Mouse (Mus musculus) adrenal gland, adult (tissue): ENCODE results near the gene Tshz2.
A peak's percentile ranks its signal among the peaks of the same experiment; 100 is the strongest.

Source experiments
- DNase-seq, 2 experiments: peaks; one replicate each; pipeline ENCODE4 v3.0.0; 2022 to 2023; ENCODE audit warnings: low spot score in 1 of 2; ENCODE audit not compliant: inconsistent age in 2 of 2

The Tshz2 gene

GRCm38 (mm10) chr2:169630070-169630469 is 2.7 kb upstream of the Tshz2 start:
- DNase-seq, result no peak

- peak; percentile 43 to 74 for DNase-seq
These were observed 877 bp downstream of the Tshz2 start for GRCm38 (mm10) chr2:169633491-169634289.

- peak in 1 of 2 experiments; percentile 64 for DNase-seq
These were observed 2.0 kb downstream of the Tshz2 start for GRCm38 (mm10) chr2:169634619-169635382.

- peak in 1 of 2 experiments; percentile 59 for DNase-seq
These were observed 2.6 kb downstream of the Tshz2 start for GRCm38 (mm10) chr2:169635428-169635827.

GRCm38 (mm10) chr2:169636414-169636813 is 3.6 kb downstream of the Tshz2 start:
- peak in 1 of 2 experiments; percentile 59 for DNase-seq

- no peak for DNase-seq
These were observed 8.7 kb downstream of the Tshz2 start for GRCm38 (mm10) chr2:169641547-169641946.

- no peak for DNase-seq
These were observed 9.6 kb downstream of the Tshz2 start for GRCm38 (mm10) chr2:169642420-169642819.

- DNase-seq, result no peak
These were observed 14.3 kb downstream of the Tshz2 start for GRCm38 (mm10) chr2:169647091-169647490.

GRCm38 (mm10) chr2:169649262-169649885 is 16.6 kb downstream of the Tshz2 start:
- no peak for DNase-seq

- no peak for DNase-seq
These were observed 20.5 kb downstream of the Tshz2 start for GRCm38 (mm10) chr2:169653282-169653681.

- DNase-seq, result peak in 1 of 2 experiments; percentile 48
These were observed 31.0 kb downstream of the Tshz2 start for GRCm38 (mm10) chr2:169663792-169664191.

- no peak for DNase-seq
These were observed 38.5 kb downstream of the Tshz2 start for GRCm38 (mm10) chr2:169671264-169671663.

- no peak for DNase-seq
These were observed 41.0 kb downstream of the Tshz2 start for GRCm38 (mm10) chr2:169673786-169674185.

- peak in 1 of 2 experiments; percentile 53 for DNase-seq
These were observed 41.4 kb downstream of the Tshz2 start for GRCm38 (mm10) chr2:169674209-169674608.

GRCm38 (mm10) chr2:169679264-169679663 is 46.5 kb downstream of the Tshz2 start:
- DNase-seq, result no peak

- no peak for DNase-seq
These were observed 47.1 kb downstream of the Tshz2 start for GRCm38 (mm10) chr2:169679951-169680350.

- DNase-seq, result no peak
These were observed 52.4 kb downstream of the Tshz2 start for GRCm38 (mm10) chr2:169685260-169685659.

GRCm38 (mm10) chr2:169685747-169686146 is 52.9 kb downstream of the Tshz2 start:
- DNase-seq, result no peak

- no peak for DNase-seq
These were observed 54.1 kb downstream of the Tshz2 start for GRCm38 (mm10) chr2:169686697-169687430.

GRCm38 (mm10) chr2:169690054-169690453 is 57.2 kb downstream of the Tshz2 start:
- DNase-seq, result no peak

GRCm38 (mm10) chr2:169694494-169694893 is 61.7 kb downstream of the Tshz2 start:
- no peak for DNase-seq
